Mouse (Mus musculus): Measurements from ENCODE around the gene Myo19. TPM values are rescaled to one million over a fixed set of nuclear protein-coding genes. Genes with fewer than 3 reads are reported as not detected.
"Not testable (repeated sequence)": the region's sequence is repeated elsewhere in the genome, so short reads cannot be mapped to it uniquely, and the experiment has no call there.

Gene Myo19
- 1 to 10 TPM; 1.4 to 2.4 TPM for total RNA-seq (2021)
- long read RNA-seq, experiment 1: 0 reads
- long read RNA-seq, experiment 2: 0 reads

- DNase-seq (ENCODE audit: low spot score): peak; percentile 81
These were observed at the start of gene Myo19, which contains the start of gene Pigw for GRCm38 (mm10) chr11:84879772-84880464. Myo19 (plus strand) TSS chr11:84880148. Pigw (minus strand) TSS chr11:84880285.

GRCm38 (mm10) chr11:84839330-84839729 lies 40.6 kb upstream of the Myo19 start:
- no peak for DNase-seq (ENCODE audit: low spot score)

GRCm38 (mm10) chr11:84846741-84847474 lies 33.0 kb upstream of the Myo19 start:
- no peak for DNase-seq (ENCODE audit: low spot score)

- DNase-seq (ENCODE audit: low spot score): no peak
These were observed 32.4 kb upstream of the Myo19 start for GRCm38 (mm10) chr11:84847475-84848090.

- no peak for DNase-seq (ENCODE audit: low spot score)
These were observed 24.7 kb upstream of the Myo19 start for GRCm38 (mm10) chr11:84855285-84855684.

- no peak for DNase-seq (ENCODE audit: low spot score)
These were observed 14.7 kb upstream of the Myo19 start for GRCm38 (mm10) chr11:84865268-84865667.

GRCm38 (mm10) chr11:84867586-84867985 lies 12.4 kb upstream of the Myo19 start:
- DNase-seq (ENCODE audit: low spot score): no peak

- no peak for DNase-seq (ENCODE audit: low spot score)
These were observed 11.1 kb upstream of the Myo19 start for GRCm38 (mm10) chr11:84868786-84869259.

GRCm38 (mm10) chr11:84869537-84870232 lies 10.3 kb upstream of the Myo19 start:
- DNase-seq (ENCODE audit: low spot score): peak; percentile 91

- DNase-seq (ENCODE audit: low spot score): peak; percentile 92
These were observed 9.5 kb upstream of the Myo19 start, which contains the start of gene Ggnbp2 for GRCm38 (mm10) chr11:84870337-84871043. Ggnbp2 (minus strand) TSS chr11:84870817.

GRCm38 (mm10) chr11:84871046-84871445 lies 8.9 kb upstream of the Myo19 start:
- DNase-seq (ENCODE audit: low spot score): no peak

GRCm38 (mm10) chr11:84871548-84872069 lies 8.3 kb upstream of the Myo19 start:
- no peak for DNase-seq (ENCODE audit: low spot score)

- DNase-seq (ENCODE audit: low spot score): no peak
These were observed 6.7 kb upstream of the Myo19 start for GRCm38 (mm10) chr11:84873042-84873833.

- DNase-seq (ENCODE audit: low spot score): not testable (repeated sequence)
These were observed 3.9 kb upstream of the Myo19 start for GRCm38 (mm10) chr11:84876020-84876419.

- DNase-seq (ENCODE audit: low spot score): no peak
These were observed 759 bp upstream of the Myo19 start for GRCm38 (mm10) chr11:84879007-84879771.

- peak; percentile 33 for DNase-seq (ENCODE audit: low spot score)
These were observed 565 bp downstream of the Myo19 start for GRCm38 (mm10) chr11:84880465-84880961.

- no peak for DNase-seq (ENCODE audit: low spot score)
These were observed 1.0 kb downstream of the Myo19 start for GRCm38 (mm10) chr11:84880971-84881370.

- DNase-seq (ENCODE audit: low spot score): no peak
These were observed 2.4 kb downstream of the Myo19 start for GRCm38 (mm10) chr11:84882346-84882745.

- no peak for DNase-seq (ENCODE audit: low spot score)
These were observed 5.3 kb downstream of the Myo19 start for GRCm38 (mm10) chr11:84885238-84885637.
